Mouse (Mus musculus) intestine, embryonic 15.5 days (tissue): ENCODE results near the gene Cyp4v3. TPM values are rescaled to one million over a fixed set of nuclear protein-coding genes. Genes with fewer than 3 reads are reported as not detected.

Experiments
- ATAC-seq: fragments of 200-750 bp; cut with Nextera tagmentation; 2 replicates; pipeline ENCODE4 v1.8.0; 2017; ENCODE audit warnings: moderate TSS enrichment, moderate library complexity
- H3K27ac ChIP-seq: fragments of 300-500 bp; sonication (generic); 2 replicates; pipeline ENCODE4 v1.5.1; 2015; ENCODE audit warnings: mild to moderate bottlenecking, inconsistent platforms
- H3K27me3 ChIP-seq: fragments of 300-500 bp; sonication (generic); replicated peaks from 2 replicates; pipeline ENCODE4 v1.6.1; 2015; ENCODE audit warnings: inconsistent platforms
- H3K36me3 ChIP-seq: fragments of 300-500 bp; sonication (generic); 2 replicates; pipeline ENCODE4 v1.6.1; 2015; ENCODE audit warnings: inconsistent platforms
- H3K4me1 ChIP-seq: fragments of 300-500 bp; sonication (generic); replicated peaks from 2 replicates; pipeline ENCODE4 v1.6.1; 2015; ENCODE audit warnings: inconsistent platforms
- H3K4me2 ChIP-seq: fragments of 300-500 bp; sonication (generic); replicated peaks from 2 replicates; pipeline ENCODE4 v1.6.1; 2015; ENCODE audit warnings: mild to moderate bottlenecking, inconsistent platforms
- H3K4me3 ChIP-seq: fragments of 300-500 bp; sonication (generic); replicated peaks from 2 replicates; pipeline ENCODE4 v1.5.1; 2015; ENCODE audit warnings: inconsistent platforms
- H3K9ac ChIP-seq: fragments of 300-500 bp; sonication (generic); 2 replicates; pipeline ENCODE4 v1.6.1; 2015; ENCODE audit warnings: inconsistent platforms
- H3K9me3 ChIP-seq: fragments of 300-500 bp; sonication (generic); 2 replicates; pipeline ENCODE4 v1.6.1; 2016; ENCODE audit warnings: inconsistent platforms
- WGBS: fragments of 180-500 bp; shearing (Covaris S2); methylation state at CpG from one replicate; pipeline ENCODE4 v1.1.7; 2015; 5-methylcytosine and 5-hydroxymethylcytosine counted together
- polyA plus RNA-seq: library from polyadenylated mRNA; unstranded; fragments of >200 nt; fragmentation: Nextera tagmentation; extraction: Ambion mirVana; gene quantifications from 2 replicates; pipeline ENCODE4 v1.2.1, GENCODE M21; 2015

The Cyp4v3 gene
- polyA plus RNA-seq, result 1.3 and 1.8 TPM in 2 replicates

GRCm38 (mm10) chr8:45332685-45333409 lies at the start of gene Cyp4v3:
Gene Cyp4v3 (minus strand): TSS chr8:45333216.
- 1% methylated on average over 42 of the region's 44 CpGs for WGBS
- ATAC-seq, result peak; percentile 93
- Histone ChIP-seq H3K9me3 (no peaks in the 10 kb centered on the region), H3K9ac (peak within 1 kb of the TSS; percentile 49), H3K27ac (no peak within 1 kb of the TSS), H3K27me3 (no peaks in the 10 kb centered on the region), H3K36me3 (no peaks in the 10 kb centered on the region), H3K4me3 (peak within 1 kb of the TSS; percentile 58), H3K4me2 (peak within 1 kb of the TSS; percentile 93), H3K4me1 (no peaks in the 10 kb centered on the region)

- H3K4me1 ChIP-seq, result peaks cover 11% of the 10 kb centered on the region
- ATAC-seq, result no peak
- peak within 1 kb of the TSS; percentile 31 for H3K9ac ChIP-seq
- H3K9me3 ChIP-seq, result no peaks in the 10 kb centered on the region
- no peaks in the 10 kb centered on the region for H3K36me3 ChIP-seq
- 5% methylated on average over 6 of the region's 6 CpGs for WGBS
- H3K27ac ChIP-seq, result no peak within 1 kb of the TSS
- peak within 1 kb of the TSS; percentile 82 for H3K4me2 ChIP-seq
- peak within 1 kb of the TSS; percentile 30 for H3K4me3 ChIP-seq
- H3K27me3 ChIP-seq, result peaks cover 13% of the 10 kb centered on the region; the same call in 1 of the 2 replicates
These were observed 48.9 kb upstream of the Cyp4v3 start, which contains the start of gene Fam149a for GRCm38 (mm10) chr8:45381963-45382347. Gene Fam149a (minus strand): TSS chr8:45382291.

- WGBS, result 3% methylated on average over 38 of the region's 38 CpGs
- Histone ChIP-seq H3K4me3 (peak overlapping the region; percentile 30), H3K36me3 (no peaks in the 10 kb centered on the region), H3K4me2 (peak overlapping the region; percentile 82), H3K27me3 (peaks cover 13% of the 10 kb centered on the region; the same call in 1 of the 2 replicates), H3K9me3 (no peaks in the 10 kb centered on the region), H3K27ac (no peak overlapping the region), H3K9ac (peak overlapping the region; percentile 31), H3K4me1 (peaks cover 11% of the 10 kb centered on the region)
- peak; percentile 36 for ATAC-seq
These were observed 48.3 kb upstream of the Cyp4v3 start for GRCm38 (mm10) chr8:45381075-45381962.

- Histone ChIP-seq H3K36me3 (no peaks in the 10 kb centered on the region), H3K9me3 (no peaks in the 10 kb centered on the region), H3K27me3 (peaks cover 13% of the 10 kb centered on the region; the same call in 1 of the 2 replicates), H3K4me2 (peak overlapping the region; percentile 82), H3K4me1 (peaks cover 11% of the 10 kb centered on the region), H3K27ac (no peak overlapping the region), H3K4me3 (no peak overlapping the region), H3K9ac (no peak overlapping the region)
- WGBS, result 26% methylated on average over 4 of the region's 4 CpGs
- 0 out of 2 replicates have a peak, but pooled peaks have one; percentile 3 for ATAC-seq
These were observed 47.6 kb upstream of the Cyp4v3 start for GRCm38 (mm10) chr8:45380598-45380997.

GRCm38 (mm10) chr8:45374071-45374470 lies 41.1 kb upstream of the Cyp4v3 start:
- no peaks in the 10 kb centered on the region for H3K4me1 ChIP-seq
- H3K36me3 ChIP-seq, result no peaks in the 10 kb centered on the region
- H3K9me3 ChIP-seq, result no peaks in the 10 kb centered on the region
- no peak overlapping the region for H3K9ac ChIP-seq
- no peak for ATAC-seq
- no peak overlapping the region for H3K4me3 ChIP-seq
- WGBS, result 77% methylated on average over 3 of the region's 3 CpGs
- H3K27ac ChIP-seq, result no peak overlapping the region
- no peaks in the 10 kb centered on the region for H3K27me3 ChIP-seq
- H3K4me2 ChIP-seq, result no peak overlapping the region

- ATAC-seq, result no peak
- WGBS, result 92% methylated on average over 1 of the region's 1 CpGs
- Histone ChIP-seq H3K36me3 (no peaks in the 10 kb centered on the region), H3K4me3 (no peak overlapping the region), H3K9me3 (no peaks in the 10 kb centered on the region), H3K4me2 (no peak overlapping the region), H3K27me3 (no peaks in the 10 kb centered on the region), H3K4me1 (no peaks in the 10 kb centered on the region), H3K27ac (no peak overlapping the region), H3K9ac (no peak overlapping the region)
These were observed 34.1 kb upstream of the Cyp4v3 start for GRCm38 (mm10) chr8:45367154-45367553.

- no peak overlapping the region for H3K9ac ChIP-seq
- no peaks in the 10 kb centered on the region for H3K4me1 ChIP-seq
- H3K27me3 ChIP-seq, result no peaks in the 10 kb centered on the region
- no peak overlapping the region for H3K4me3 ChIP-seq
- no peaks in the 10 kb centered on the region for H3K9me3 ChIP-seq
- H3K36me3 ChIP-seq, result no peaks in the 10 kb centered on the region
- no peak for ATAC-seq
- H3K27ac ChIP-seq, result no peak overlapping the region
- 49% methylated on average over 1 of the region's 1 CpGs for WGBS
- no peak overlapping the region for H3K4me2 ChIP-seq
These were observed 30.2 kb upstream of the Cyp4v3 start for GRCm38 (mm10) chr8:45363220-45363619.

GRCm38 (mm10) chr8:45362323-45362722 lies 29.3 kb upstream of the Cyp4v3 start:
- Histone ChIP-seq H3K36me3 (no peaks in the 10 kb centered on the region), H3K4me1 (no peaks in the 10 kb centered on the region), H3K4me2 (no peak overlapping the region), H3K4me3 (no peak overlapping the region), H3K27ac (no peak overlapping the region), H3K27me3 (no peaks in the 10 kb centered on the region), H3K9ac (no peak overlapping the region), H3K9me3 (no peaks in the 10 kb centered on the region)
- WGBS, result 69% methylated on average over 6 of the region's 6 CpGs
- ATAC-seq, result no peak

GRCm38 (mm10) chr8:45359091-45359605 lies 26.1 kb upstream of the Cyp4v3 start:
- Histone ChIP-seq H3K27ac (no peak overlapping the region), H3K4me2 (peak overlapping the region; percentile 83), H3K27me3 (no peaks in the 10 kb centered on the region), H3K9ac (no peak overlapping the region), H3K4me3 (no peak overlapping the region), H3K4me1 (no peaks in the 10 kb centered on the region), H3K36me3 (no peaks in the 10 kb centered on the region), H3K9me3 (no peaks in the 10 kb centered on the region)
- WGBS, result 74% methylated on average over 6 of the region's 6 CpGs
- no peak for ATAC-seq

GRCm38 (mm10) chr8:45358132-45358918 lies 25.3 kb upstream of the Cyp4v3 start:
- peak overlapping the region; percentile 66 for H3K9ac ChIP-seq
- H3K27ac ChIP-seq, result no peak overlapping the region
- peak; percentile 79 for ATAC-seq
- peak overlapping the region; percentile 83 for H3K4me2 ChIP-seq
- H3K9me3 ChIP-seq, result no peaks in the 10 kb centered on the region
- no peaks in the 10 kb centered on the region for H3K36me3 ChIP-seq
- WGBS, result 2% methylated on average over 48 of the region's 49 CpGs
- H3K4me1 ChIP-seq, result no peaks in the 10 kb centered on the region
- H3K4me3 ChIP-seq, result peak overlapping the region; percentile 58
- no peaks in the 10 kb centered on the region for H3K27me3 ChIP-seq

GRCm38 (mm10) chr8:45355809-45356208 lies 22.8 kb upstream of the Cyp4v3 start:
- WGBS, result 72% methylated on average over 6 of the region's 6 CpGs
- ATAC-seq, result no peak
- Histone ChIP-seq H3K27ac (no peak overlapping the region), H3K4me2 (no peak overlapping the region), H3K36me3 (no peaks in the 10 kb centered on the region), H3K9ac (no peak overlapping the region), H3K4me1 (no peaks in the 10 kb centered on the region), H3K27me3 (no peaks in the 10 kb centered on the region), H3K9me3 (no peaks in the 10 kb centered on the region), H3K4me3 (no peak overlapping the region)
